Mouse (Mus musculus): Measurements from ENCODE around the gene Agap1. TPM values are rescaled to one million over a fixed set of nuclear protein-coding genes. Genes with fewer than 3 reads are reported as not detected.

The Agap1 gene
- polyA plus RNA-seq, 1 experiment from 2014 or later: 21.3 TPM

- no peak overlapping the region for H3K4me2 ChIP-seq
- peaks cover 13% of the 10 kb centered on the region for H3K4me1 ChIP-seq (ENCODE audit: insufficient read depth)
- peak; percentile 51 for DNase-seq
- H3K36me3 ChIP-seq (ENCODE audit: insufficient read depth): no peaks in the 10 kb centered on the region
- peak; percentile 31; the same call in 1 of the 2 replicates for ATAC-seq (ENCODE audit: insufficient read depth)
- no peaks in the 10 kb centered on the region for H3K9me3 ChIP-seq (ENCODE audit: low read depth, low read length)
- H3K9ac ChIP-seq: no peak overlapping the region
- peak overlapping the region; percentile 24; the same call in 1 of the 2 replicates for H3K27ac ChIP-seq (ENCODE audit: low read depth)
- H3K4me3 ChIP-seq (ENCODE audit: low read depth, low read length): no peak overlapping the region
- no peak for TF ChIP-seq CTCF (IDR thresholded peaks at IDR 0.05; ENCODE audit: low read depth)
- 29% methylated on average over 5 of the region's 5 CpGs for WGBS
- H3K27me3 ChIP-seq (ENCODE audit: insufficient read depth, low read length): no peaks in the 10 kb centered on the region
Observed at GRCm38 (mm10) chr1:89517817-89518216, 63.2 kb downstream of the Agap1 start.

DNA sequence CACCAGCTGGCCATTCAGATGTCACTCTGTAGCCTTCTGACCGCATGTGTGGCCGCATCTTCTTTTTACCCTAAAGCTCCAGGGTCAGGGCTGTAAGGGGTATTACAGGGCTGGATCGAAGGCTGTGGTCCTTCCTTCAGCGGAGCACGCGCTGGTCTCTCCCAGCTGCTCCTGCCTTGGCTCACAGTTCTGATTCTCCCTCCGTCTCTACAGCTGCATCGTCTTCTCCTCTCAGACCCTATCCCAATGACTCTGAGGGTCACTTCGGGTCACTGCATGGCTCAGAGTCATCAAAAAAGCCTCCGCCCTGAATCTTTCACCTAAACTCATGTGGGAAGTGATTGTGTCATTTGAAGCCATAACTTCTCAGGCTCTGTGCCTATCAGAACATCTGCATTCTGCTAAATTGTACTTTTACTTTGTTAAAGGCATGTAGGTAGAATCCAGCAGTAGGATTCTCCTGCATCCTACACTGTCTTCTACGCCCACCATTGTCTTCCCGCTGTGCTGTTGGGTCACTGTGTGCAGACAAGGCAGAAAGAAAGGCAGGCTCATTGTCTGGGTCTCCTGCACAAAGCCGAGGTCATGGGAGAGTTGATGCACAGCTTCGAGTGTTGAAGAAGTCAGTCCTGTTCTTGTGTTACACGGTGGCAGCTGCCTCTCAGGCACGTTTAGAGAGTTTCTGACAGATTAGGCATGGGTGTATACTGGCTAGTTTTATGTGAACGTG is 65.5 kb downstream of the Agap1 start:
- Histone ChIP-seq H3K9ac (no peak overlapping the region), H3K4me1 (ENCODE audit: insufficient read depth) (peaks cover 24% of the 10 kb centered on the region), H3K9me3 (ENCODE audit: low read depth, low read length) (no peaks in the 10 kb centered on the region), H3K27ac (ENCODE audit: low read depth) (no peak overlapping the region), H3K27me3 (ENCODE audit: insufficient read depth, low read length) (no peaks in the 10 kb centered on the region), H3K36me3 (ENCODE audit: insufficient read depth) (no peaks in the 10 kb centered on the region), H3K4me3 (ENCODE audit: low read depth, low read length) (no peak overlapping the region), H3K4me2 (no peak overlapping the region)
- 72% methylated on average over 17 of the region's 17 CpGs for WGBS
- no peak for ATAC-seq (ENCODE audit: insufficient read depth)
- DNase-seq: no peak
- TF ChIP-seq CTCF (IDR thresholded peaks at IDR 0.05; ENCODE audit: low read depth): no peak

DNA sequence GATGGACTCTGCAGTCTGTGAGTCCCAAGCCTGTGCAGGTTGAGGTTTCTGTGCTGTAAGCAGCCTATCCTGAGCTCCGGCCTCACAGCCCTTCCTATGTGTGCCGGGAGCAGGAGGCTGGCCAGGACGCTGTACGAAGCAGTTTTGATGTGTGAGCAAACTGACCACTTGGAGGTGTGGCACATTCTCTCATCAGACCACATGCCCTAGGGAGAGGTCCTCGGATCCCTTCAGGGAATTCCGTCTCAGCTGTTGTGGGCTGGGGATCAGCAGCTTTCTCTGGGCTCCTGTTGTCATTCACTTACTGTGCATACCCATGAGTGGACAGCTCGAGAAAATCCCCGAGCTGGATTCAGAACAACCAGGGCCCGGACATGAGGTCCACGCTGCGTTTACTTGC is 66.8 kb downstream of the Agap1 start:
- no peaks in the 10 kb centered on the region for H3K9me3 ChIP-seq (ENCODE audit: low read depth, low read length)
- DNase-seq (no peak), ATAC-seq (ENCODE audit: insufficient read depth) (no peak)
- H3K4me1 ChIP-seq (ENCODE audit: insufficient read depth): peaks cover 24% of the 10 kb centered on the region
- no peak overlapping the region; the same call in 1 of the 2 replicates for H3K27ac ChIP-seq (ENCODE audit: low read depth)
- no peaks in the 10 kb centered on the region for H3K27me3 ChIP-seq (ENCODE audit: insufficient read depth, low read length)
- WGBS: 58% methylated on average over 11 of the region's 11 CpGs
- no peak overlapping the region for H3K4me3 ChIP-seq (ENCODE audit: low read depth, low read length)
- no peak for TF ChIP-seq CTCF (IDR thresholded peaks at IDR 0.05; ENCODE audit: low read depth)
- H3K36me3 ChIP-seq (ENCODE audit: insufficient read depth): no peaks in the 10 kb centered on the region
- no peak overlapping the region for H3K9ac ChIP-seq
- H3K4me2 ChIP-seq: no peak overlapping the region

- peaks cover 24% of the 10 kb centered on the region for H3K4me1 ChIP-seq (ENCODE audit: insufficient read depth)
- TF ChIP-seq CTCF (IDR thresholded peaks at IDR 0.05; ENCODE audit: low read depth): no peak
Observed at GRCm38 (mm10) chr1:89521935-89522535, 67.4 kb downstream of the Agap1 start.

DNA sequence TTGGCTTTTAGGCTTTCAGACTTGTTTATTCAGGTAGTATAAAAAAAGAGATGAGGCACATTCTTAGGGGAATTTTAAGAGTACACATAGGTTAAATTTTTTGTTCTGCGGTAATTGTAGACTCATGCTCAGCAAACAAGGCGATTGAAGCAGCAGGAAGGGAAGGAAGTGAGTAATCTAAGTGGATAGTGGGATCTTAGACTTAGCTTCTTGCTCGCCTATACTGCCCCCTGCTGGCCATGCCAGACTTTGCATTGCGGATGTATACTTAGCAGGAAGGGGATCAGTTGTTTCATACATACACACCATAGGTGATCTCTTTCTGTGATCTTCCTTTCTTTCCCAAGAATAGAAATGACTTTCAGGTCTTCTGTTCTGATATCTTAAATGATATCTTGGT is 69.8 kb downstream of the Agap1 start:
- Histone ChIP-seq H3K27ac (ENCODE audit: low read depth) (no peak overlapping the region), H3K9me3 (ENCODE audit: low read depth, low read length) (no peaks in the 10 kb centered on the region), H3K27me3 (ENCODE audit: insufficient read depth, low read length) (no peaks in the 10 kb centered on the region), H3K4me2 (no peak overlapping the region), H3K4me3 (ENCODE audit: low read depth, low read length) (no peak overlapping the region), H3K4me1 (ENCODE audit: insufficient read depth) (peaks cover 11% of the 10 kb centered on the region; the same call in 1 of the 2 replicates), H3K36me3 (ENCODE audit: insufficient read depth) (no peaks in the 10 kb centered on the region), H3K9ac (no peak overlapping the region)
- DNase-seq: peak; percentile 98
- WGBS: under 1% methylated on average over 4 of the region's 4 CpGs
- TF ChIP-seq CTCF (IDR thresholded peaks at IDR 0.05; ENCODE audit: low read depth): peak; percentile 98
- peak; percentile 48; the same call in 1 of the 2 replicates for ATAC-seq (ENCODE audit: insufficient read depth)

More at GRCm38 (mm10) chr1:89521935-89522535, 67.4 kb downstream of the Agap1 start:
- ATAC-seq (ENCODE audit: insufficient read depth) (no peak), DNase-seq (no peak)
- Histone ChIP-seq H3K4me3 (ENCODE audit: low read depth, low read length) (no peak overlapping the region), H3K27me3 (ENCODE audit: insufficient read depth, low read length) (no peaks in the 10 kb centered on the region), H3K9ac (no peak overlapping the region), H3K4me2 (no peak overlapping the region), H3K27ac (ENCODE audit: low read depth) (no peak overlapping the region), H3K9me3 (ENCODE audit: low read depth, low read length) (no peaks in the 10 kb centered on the region), H3K36me3 (ENCODE audit: insufficient read depth) (no peaks in the 10 kb centered on the region)
- 53% methylated on average over 17 of the region's 17 CpGs for WGBS

DNA sequence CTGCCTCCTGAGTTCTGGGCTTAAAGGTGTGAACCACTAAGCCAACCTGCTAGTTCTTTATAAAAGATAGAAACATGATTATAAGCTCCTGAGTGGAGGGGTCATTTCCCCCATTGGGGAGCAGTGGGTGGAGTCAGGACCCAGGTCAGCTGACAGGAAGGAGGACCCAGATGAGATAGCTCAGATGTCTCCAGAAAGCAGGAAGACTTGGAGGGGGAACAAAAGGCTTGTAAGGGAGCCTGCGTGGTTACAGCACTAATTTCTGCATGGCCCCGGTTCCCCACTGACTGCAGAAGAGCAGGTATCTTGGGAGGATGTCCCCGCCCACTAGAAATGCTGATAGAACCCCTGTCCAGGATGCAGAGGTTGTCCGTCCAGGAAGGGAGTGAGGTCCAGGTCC is 70.4 kb downstream of the Agap1 start:
- H3K27ac ChIP-seq (ENCODE audit: low read depth): no peak overlapping the region
- ATAC-seq (ENCODE audit: insufficient read depth) (no peak), DNase-seq (no peak)
- 71% methylated on average over 4 of the region's 4 CpGs for WGBS
- no peaks in the 10 kb centered on the region for H3K36me3 ChIP-seq (ENCODE audit: insufficient read depth)
- no peak overlapping the region for H3K4me3 ChIP-seq (ENCODE audit: low read depth, low read length)
- H3K4me2 ChIP-seq: no peak overlapping the region
- H3K27me3 ChIP-seq (ENCODE audit: insufficient read depth, low read length): no peaks in the 10 kb centered on the region
- H3K9me3 ChIP-seq (ENCODE audit: low read depth, low read length): no peaks in the 10 kb centered on the region
- no peak overlapping the region for H3K9ac ChIP-seq
- TF ChIP-seq CTCF (IDR thresholded peaks at IDR 0.05; ENCODE audit: low read depth): no peak
- peaks cover 11% of the 10 kb centered on the region; the same call in 1 of the 2 replicates for H3K4me1 ChIP-seq (ENCODE audit: insufficient read depth)

DNA sequence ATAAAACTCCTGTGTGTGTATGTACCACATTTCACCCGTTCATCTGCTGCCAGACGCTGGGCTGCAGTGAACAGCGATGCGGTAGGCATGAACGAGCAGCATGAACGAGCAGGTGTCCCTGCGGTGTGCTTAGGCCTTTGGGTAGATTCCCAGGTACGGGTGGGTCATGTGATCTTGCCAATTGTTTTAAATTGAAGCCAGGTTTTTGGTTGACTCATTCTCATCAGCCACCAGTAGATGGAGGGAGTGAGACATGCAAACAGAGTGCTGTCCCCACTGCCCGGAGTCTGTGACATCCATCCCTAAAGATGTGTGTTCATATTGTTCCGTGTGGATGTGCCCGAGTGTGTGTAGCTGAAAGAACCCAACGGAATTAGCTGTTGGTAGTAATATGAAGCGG is 71.2 kb downstream of the Agap1 start:
- Histone ChIP-seq H3K36me3 (ENCODE audit: insufficient read depth) (no peaks in the 10 kb centered on the region), H3K9me3 (ENCODE audit: low read depth, low read length) (no peaks in the 10 kb centered on the region), H3K27ac (ENCODE audit: low read depth) (no peak overlapping the region), H3K9ac (no peak overlapping the region), H3K27me3 (ENCODE audit: insufficient read depth, low read length) (no peaks in the 10 kb centered on the region), H3K4me2 (no peak overlapping the region), H3K4me1 (ENCODE audit: insufficient read depth) (peaks cover 11% of the 10 kb centered on the region; the same call in 1 of the 2 replicates), H3K4me3 (ENCODE audit: low read depth, low read length) (no peak overlapping the region)
- peak; percentile 82 for TF ChIP-seq CTCF (IDR thresholded peaks at IDR 0.05; ENCODE audit: low read depth)
- peak; percentile 73 for DNase-seq
- WGBS: 32% methylated on average over 13 of the region's 13 CpGs
- no peak for ATAC-seq (ENCODE audit: insufficient read depth)

All from lung, embryonic 14.5 days (tissue).